Mouse (Mus musculus): ENCODE results near the gene Adipor1. TPM values are rescaled to one million over a fixed set of nuclear protein-coding genes. Genes with fewer than 3 reads are reported as not detected.

Gene Adipor1
- 113 and 114 TPM in 2 replicates for polyA plus RNA-seq (2016; fragmentation: Nextera tagmentation; extraction: Ambion mirVana)

DNA sequence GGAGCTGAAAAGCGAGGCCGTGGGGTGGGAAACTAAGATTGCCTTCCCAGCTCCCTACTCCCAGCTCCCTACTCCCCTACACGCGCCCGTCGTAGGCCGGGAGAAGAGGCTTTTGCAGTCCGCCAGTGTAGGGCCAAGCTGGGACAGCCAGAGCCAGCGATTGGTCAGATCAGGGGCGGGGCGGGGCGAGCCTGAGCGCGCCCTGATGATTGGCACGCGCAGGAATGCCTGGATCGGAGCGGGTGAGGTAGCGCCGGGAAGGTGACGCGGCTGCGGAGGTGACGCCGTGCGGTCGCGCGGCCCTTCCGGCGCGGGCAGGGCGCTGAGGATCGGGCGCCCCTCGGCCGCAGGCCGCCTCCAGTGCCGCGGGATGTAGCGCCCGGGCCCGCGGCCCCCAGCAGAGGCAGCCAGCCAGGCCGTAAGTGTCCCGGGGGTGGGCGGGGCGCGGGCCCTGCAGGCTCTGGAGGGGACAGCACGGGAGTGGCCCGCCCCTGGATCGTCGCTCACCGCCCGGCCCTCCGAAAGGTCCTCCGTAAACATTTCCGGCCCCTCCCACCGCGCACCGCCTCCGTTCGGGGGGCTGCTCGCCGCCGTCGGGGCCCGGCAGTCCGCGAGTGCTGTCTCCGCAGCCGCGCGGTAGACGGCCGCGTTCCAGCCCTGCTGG is at the start of gene Adipor1:
Gene Adipor1, plus strand, starts transcription at position 211 of the 664 bp plus-strand sequence.
- peaks cover 52% of the 10 kb centered on the region for H3K4me1 ChIP-seq
- ATAC-seq = peak; percentile 98
- peak within 1 kb of the TSS; percentile 74 for H3K4me2 ChIP-seq
- under 1% methylated on average over 51 of the region's 77 CpGs for whole genome bisulfite sequencing (ENCODE audit: insufficient replicate concordance)
- H3K4me3 ChIP-seq = peak within 1 kb of the TSS; percentile 93
- peak within 1 kb of the TSS; percentile 97 for H3K27ac ChIP-seq
- peaks cover 27% of the 10 kb centered on the region for H3K36me3 ChIP-seq
- H3K9ac ChIP-seq = peak within 1 kb of the TSS; percentile 94
- no peaks in the 10 kb centered on the region for H3K9me3 ChIP-seq (replicated peaks)
- H3K27me3 ChIP-seq (replicated peaks) = no peaks in the 10 kb centered on the region

DNA sequence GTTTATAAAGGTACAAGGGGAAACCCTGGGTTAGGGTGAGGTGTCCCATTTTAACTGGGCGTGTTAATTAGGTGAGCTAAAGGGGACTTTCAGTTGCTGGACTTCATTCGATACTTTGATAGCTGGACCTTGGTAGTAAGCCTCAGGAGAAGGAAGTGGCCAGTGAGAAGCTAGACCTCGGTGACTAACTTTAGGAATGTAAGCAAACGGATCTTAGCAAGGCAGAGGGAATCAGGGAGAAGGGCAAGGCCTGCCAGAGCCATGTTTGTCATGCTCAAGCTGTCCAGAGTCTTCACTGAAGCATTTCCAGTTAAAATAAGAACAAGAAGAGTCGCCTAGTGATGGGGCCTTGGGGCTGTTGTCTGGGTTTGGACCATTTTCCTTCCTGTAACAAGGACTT is 49.7 kb upstream of the Adipor1 start:
- peaks cover 11% of the 10 kb centered on the region for H3K4me1 ChIP-seq
- no peak overlapping the region for H3K4me3 ChIP-seq
- H3K27me3 ChIP-seq (replicated peaks) = no peaks in the 10 kb centered on the region
- no peak overlapping the region for H3K9ac ChIP-seq
- peaks cover 8% of the 10 kb centered on the region for H3K9me3 ChIP-seq (replicated peaks)
- no peak overlapping the region for H3K27ac ChIP-seq
- WGBS (ENCODE audit: insufficient replicate concordance) = 55% methylated on average over 5 of the region's 5 CpGs
- no peak overlapping the region for H3K4me2 ChIP-seq
- no peak for ATAC-seq
- peaks cover 2% of the 10 kb centered on the region for H3K36me3 ChIP-seq

DNA sequence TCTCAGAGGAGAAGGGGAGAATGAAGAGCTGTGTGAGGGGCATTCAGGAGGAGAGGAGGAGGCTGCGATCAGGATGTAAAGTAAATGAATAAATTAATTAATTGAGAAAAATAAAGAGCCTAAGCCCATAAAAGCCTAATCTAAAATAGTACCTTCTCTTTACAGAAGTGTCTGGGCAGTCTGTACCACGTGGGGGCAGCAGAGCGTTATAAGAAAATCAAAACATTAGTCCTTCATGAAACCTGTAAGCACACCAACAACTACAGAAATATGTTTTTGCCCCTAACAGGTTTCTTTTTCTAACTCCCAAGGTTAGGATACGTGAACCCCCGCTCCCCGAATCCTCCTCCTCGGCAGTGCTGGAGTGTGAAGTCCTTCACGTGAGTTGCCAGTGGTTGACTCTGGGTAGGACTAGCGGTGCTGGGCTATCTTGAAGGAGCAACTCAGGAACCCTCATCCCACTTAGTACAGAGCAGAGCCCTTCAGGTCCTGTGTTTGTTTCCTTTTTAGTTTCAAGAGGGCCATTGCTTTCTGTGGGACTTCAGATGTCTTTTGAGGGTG is 46.3 kb upstream of the Adipor1 start:
- no peak for ATAC-seq
- no peak overlapping the region for H3K9ac ChIP-seq
- peaks cover 8% of the 10 kb centered on the region for H3K9me3 ChIP-seq (replicated peaks)
- no peaks in the 10 kb centered on the region for H3K27me3 ChIP-seq (replicated peaks)
- H3K36me3 ChIP-seq = no peaks in the 10 kb centered on the region
- no peak overlapping the region for H3K4me3 ChIP-seq
- WGBS (ENCODE audit: insufficient replicate concordance) = 41% methylated on average over 9 of the region's 9 CpGs
- H3K4me1 ChIP-seq = no peaks in the 10 kb centered on the region
- no peak overlapping the region for H3K4me2 ChIP-seq
- H3K27ac ChIP-seq = no peak overlapping the region

DNA sequence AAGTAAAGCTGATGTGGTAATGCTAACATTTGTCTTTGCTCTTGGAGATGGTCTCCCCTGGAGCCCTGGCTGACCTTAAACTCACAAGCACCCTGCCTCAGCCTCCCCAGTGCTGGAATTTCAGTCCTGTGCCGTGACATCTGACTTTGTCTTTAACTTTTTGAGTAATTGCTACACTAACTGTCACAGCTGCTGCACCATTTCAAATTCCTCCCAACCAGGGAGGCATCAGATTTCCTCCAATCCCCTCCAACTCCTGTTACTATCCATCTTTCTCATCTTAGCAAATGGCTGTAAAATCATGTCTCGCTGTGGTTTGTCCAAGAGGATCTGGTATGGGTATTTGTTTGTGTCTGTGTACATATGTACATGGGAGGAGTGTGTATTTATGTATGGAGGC is 41.1 kb upstream of the Adipor1 start:
- ATAC-seq = no peak
- Histone ChIP-seq H3K4me3 (no peak overlapping the region), H3K4me2 (no peak overlapping the region), H3K27me3 (replicated peaks) (0 out of 2 replicates have a peak, but pooled peaks cover 3% of the 10 kb centered on the region), H3K36me3 (no peaks in the 10 kb centered on the region), H3K4me1 (no peaks in the 10 kb centered on the region), H3K9me3 (replicated peaks) (peaks cover 8% of the 10 kb centered on the region), H3K9ac (no peak overlapping the region), H3K27ac (no peak overlapping the region)
- WGBS (ENCODE audit: insufficient replicate concordance) = 53% methylated on average over 2 of the region's 2 CpGs

DNA sequence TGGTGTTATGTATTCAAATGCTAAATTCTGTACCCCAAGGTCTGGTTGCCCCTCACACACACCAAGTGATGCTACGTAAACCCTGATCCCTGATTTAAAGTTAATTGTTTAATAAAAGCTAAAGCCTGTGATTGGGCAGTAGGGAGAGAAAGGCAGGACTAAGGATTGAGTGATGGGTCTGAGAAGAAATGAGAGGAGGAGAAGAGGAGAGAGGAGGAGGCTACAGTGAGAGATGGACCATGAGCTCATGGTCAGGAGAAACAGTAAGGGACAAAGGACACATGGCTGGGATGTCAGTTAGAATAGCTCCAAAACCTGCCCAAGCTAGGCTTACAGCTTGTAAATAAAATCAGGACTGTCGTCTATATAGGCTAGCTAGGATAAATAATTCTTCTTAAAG is 34.1 kb upstream of the Adipor1 start:
- Histone ChIP-seq H3K36me3 (no peaks in the 10 kb centered on the region), H3K4me1 (no peaks in the 10 kb centered on the region), H3K27me3 (replicated peaks) (peaks cover 8% of the 10 kb centered on the region; the same call in 1 of the 2 replicates), H3K9ac (no peak overlapping the region), H3K27ac (no peak overlapping the region), H3K9me3 (replicated peaks) (0 out of 2 replicates have a peak, but pooled peaks cover 4% of the 10 kb centered on the region), H3K4me2 (no peak overlapping the region), H3K4me3 (no peak overlapping the region)
- ATAC-seq = no peak
- 61% methylated on average over 2 of the region's 2 CpGs for whole genome bisulfite sequencing (ENCODE audit: insufficient replicate concordance)

DNA sequence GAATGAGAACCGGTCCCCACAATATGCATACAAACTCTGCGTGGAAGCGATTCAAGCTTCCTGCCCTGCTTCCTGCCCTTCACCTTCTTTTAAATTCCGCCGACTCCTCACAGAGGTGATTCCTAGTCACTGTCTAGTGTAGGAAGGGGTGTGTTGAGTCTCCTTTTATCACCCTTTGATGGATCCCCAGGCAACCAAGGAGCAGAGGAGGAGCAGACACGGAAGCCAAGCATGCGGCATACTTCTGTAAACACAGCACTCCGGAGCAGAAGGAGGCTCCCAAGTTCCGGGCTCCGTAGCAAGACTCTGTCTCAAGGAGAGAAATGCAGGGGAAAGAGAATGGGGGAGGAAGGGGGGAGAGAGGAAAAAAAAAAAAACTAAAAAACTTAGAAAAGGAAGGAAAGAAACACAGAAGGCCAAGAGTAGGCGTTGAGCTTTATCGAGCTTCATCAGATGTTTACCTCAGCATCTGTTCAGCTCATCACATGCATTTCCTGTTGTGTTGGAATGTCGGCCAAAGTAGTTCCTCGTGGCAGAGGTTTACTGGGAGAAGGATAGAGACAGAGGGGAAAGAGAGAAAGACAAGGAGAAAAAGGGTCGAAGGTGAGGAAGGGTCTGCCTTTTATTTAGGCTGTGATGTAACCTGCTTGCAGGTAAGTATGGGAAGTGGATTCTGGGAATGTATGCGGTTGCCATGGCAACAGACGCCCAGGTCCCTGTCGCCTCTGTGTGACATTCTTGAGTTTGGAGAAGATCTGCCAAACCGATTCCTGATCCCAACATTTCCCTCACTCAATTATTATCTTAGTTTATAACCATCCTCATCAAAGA is 33.2 kb upstream of the Adipor1 start:
- Histone ChIP-seq H3K4me1 (no peaks in the 10 kb centered on the region), H3K4me3 (peak overlapping the region; percentile 9; the same call in 1 of the 2 replicates), H3K27ac (no peak overlapping the region), H3K27me3 (replicated peaks) (peaks cover 8% of the 10 kb centered on the region; the same call in 1 of the 2 replicates), H3K9me3 (replicated peaks) (0 out of 2 replicates have a peak, but pooled peaks cover 4% of the 10 kb centered on the region), H3K4me2 (peak overlapping the region; percentile 59), H3K9ac (peak overlapping the region; percentile 20; the same call in 1 of the 2 replicates), H3K36me3 (no peaks in the 10 kb centered on the region)
- WGBS (ENCODE audit: insufficient replicate concordance) = 6% methylated on average over 19 of the region's 19 CpGs
- no peak for ATAC-seq

DNA sequence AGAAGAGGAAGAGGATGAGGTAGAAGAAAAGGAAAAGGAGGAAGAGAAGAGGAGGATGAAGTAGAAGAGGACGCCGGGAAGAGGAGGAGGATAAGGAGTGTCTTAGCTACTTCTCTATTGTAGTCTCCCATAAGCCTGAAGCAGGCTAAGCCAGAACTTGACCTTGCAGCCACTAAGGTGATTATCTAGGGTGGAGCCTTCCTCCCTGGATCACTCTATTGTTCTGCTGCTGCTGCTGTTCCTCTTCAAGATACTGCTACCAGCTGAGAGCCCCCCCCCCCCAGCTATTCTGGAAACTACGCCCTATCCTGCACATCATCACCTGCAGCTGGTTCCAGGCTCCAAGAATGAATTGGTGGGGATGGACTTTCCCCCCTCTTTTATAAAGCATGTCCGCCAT is 30.6 kb upstream of the Adipor1 start:
- 65% methylated on average over 4 of the region's 4 CpGs for WGBS (ENCODE audit: insufficient replicate concordance)
- Histone ChIP-seq H3K36me3 (no peaks in the 10 kb centered on the region), H3K9ac (no peak overlapping the region), H3K4me3 (no peak overlapping the region), H3K27me3 (replicated peaks) (peaks cover 20% of the 10 kb centered on the region), H3K27ac (no peak overlapping the region), H3K9me3 (replicated peaks) (0 out of 2 replicates have a peak, but pooled peaks cover 4% of the 10 kb centered on the region), H3K4me1 (no peaks in the 10 kb centered on the region), H3K4me2 (no peak overlapping the region)
- ATAC-seq = no peak

DNA sequence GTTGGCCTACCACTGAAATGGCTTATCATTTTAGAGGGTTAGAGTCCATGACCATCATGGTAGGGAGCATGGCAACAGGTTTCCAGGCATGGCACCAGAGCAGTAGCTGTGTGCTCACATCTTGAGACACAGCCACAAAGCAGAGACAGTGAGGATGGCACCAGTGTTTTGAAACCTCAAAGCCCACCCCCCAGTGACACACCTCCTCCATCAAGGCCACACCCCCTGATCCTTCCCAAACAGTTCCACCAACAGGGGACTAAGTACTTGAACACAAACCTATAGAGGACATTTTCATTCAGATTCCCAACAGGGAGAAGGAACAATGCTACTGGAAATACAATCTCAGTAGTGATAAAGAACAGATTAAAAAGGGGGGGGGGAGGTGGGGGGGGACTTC is 30.0 kb upstream of the Adipor1 start:
- Histone ChIP-seq H3K27ac (no peak overlapping the region), H3K4me2 (no peak overlapping the region), H3K4me1 (no peaks in the 10 kb centered on the region), H3K9ac (no peak overlapping the region), H3K36me3 (no peaks in the 10 kb centered on the region), H3K9me3 (replicated peaks) (0 out of 2 replicates have a peak, but pooled peaks cover 4% of the 10 kb centered on the region), H3K27me3 (replicated peaks) (peaks cover 25% of the 10 kb centered on the region), H3K4me3 (no peak overlapping the region)
- no peak for ATAC-seq

DNA sequence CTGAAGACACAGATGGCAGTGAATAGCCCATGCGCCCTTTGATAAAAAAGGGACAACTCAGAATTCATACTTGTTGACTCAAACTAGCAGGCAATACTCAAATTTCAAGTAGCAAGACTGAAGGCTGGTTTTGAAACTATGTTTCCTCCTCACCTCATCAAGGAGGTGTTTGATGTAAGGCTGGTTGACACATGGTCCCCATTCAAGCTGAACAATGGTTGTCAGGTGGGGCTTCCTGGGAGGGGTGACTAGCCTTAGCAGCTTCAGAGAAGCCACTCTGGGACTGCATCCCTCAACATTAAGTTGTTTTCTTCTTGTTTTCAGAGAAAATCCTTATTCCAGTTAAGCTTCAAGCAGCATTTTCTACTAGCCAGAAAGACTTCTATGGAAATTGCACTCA is 29.5 kb upstream of the Adipor1 start, which contains the start of gene 4933406M09Rik:
Gene 4933406M09Rik, plus strand, starts transcription at position 275 of the 400 bp plus-strand sequence.
- no peak within 1 kb of the TSS for H3K27ac ChIP-seq
- H3K4me3 ChIP-seq = no peak within 1 kb of the TSS
- H3K36me3 ChIP-seq = no peaks in the 10 kb centered on the region
- H3K4me1 ChIP-seq = no peaks in the 10 kb centered on the region
- H3K4me2 ChIP-seq = no peak within 1 kb of the TSS
- H3K9ac ChIP-seq = no peak within 1 kb of the TSS
- H3K27me3 ChIP-seq (replicated peaks) = peaks cover 25% of the 10 kb centered on the region
- 72% methylated on average over 1 of the region's 1 CpGs for WGBS (ENCODE audit: insufficient replicate concordance)
- ATAC-seq = no peak
- H3K9me3 ChIP-seq (replicated peaks) = 0 out of 2 replicates have a peak, but pooled peaks cover 4% of the 10 kb centered on the region

DNA sequence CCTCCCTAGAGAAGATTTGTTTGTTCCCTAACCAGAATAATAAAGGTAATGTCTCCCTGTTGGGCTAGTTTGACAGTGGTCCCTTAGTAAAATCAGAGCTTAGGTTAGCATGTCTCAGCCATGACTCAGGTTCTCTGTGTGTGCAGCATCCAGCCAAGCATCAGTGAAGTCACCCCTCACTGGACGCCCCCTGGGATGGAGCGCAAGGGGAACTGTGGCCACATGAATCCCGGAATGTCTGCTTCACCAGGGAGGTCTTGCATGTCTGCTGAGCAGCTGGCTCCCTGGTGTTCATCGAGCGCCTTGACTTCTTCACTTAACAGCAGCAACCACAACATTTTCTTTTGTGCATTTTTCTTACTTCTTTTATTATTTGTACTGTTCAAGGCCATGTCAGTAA is 21.4 kb upstream of the Adipor1 start:
- no peaks in the 10 kb centered on the region for H3K4me1 ChIP-seq
- no peak overlapping the region for H3K9ac ChIP-seq
- no peak overlapping the region for H3K4me2 ChIP-seq
- WGBS (ENCODE audit: insufficient replicate concordance) = 58% methylated on average over 5 of the region's 5 CpGs
- no peak overlapping the region for H3K4me3 ChIP-seq
- peaks cover 10% of the 10 kb centered on the region; the same call in 1 of the 2 replicates for H3K27me3 ChIP-seq (replicated peaks)
- no peak for ATAC-seq
- H3K27ac ChIP-seq = no peak overlapping the region
- no peaks in the 10 kb centered on the region for H3K36me3 ChIP-seq
- H3K9me3 ChIP-seq (replicated peaks) = no peaks in the 10 kb centered on the region

DNA sequence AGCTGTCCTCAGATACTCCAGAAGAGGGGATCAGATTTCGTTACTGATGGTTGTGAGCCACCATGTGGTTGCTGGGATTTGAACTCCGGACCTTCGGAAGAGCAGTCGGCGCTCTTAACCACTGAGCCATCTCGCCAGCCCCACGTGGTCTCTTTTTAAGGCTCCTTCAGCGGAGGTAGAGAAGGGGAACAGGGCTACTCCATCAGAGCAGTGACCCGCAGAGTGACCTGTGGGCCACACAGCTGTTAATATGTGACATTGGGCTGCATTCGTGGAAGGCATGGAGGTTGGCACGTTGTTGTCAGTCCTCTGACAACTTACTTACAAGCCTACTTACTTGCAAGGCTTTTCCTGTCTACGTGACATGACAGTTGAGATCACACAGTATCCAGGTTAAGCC is 17.0 kb upstream of the Adipor1 start:
- H3K9me3 ChIP-seq (replicated peaks) = peaks cover 6% of the 10 kb centered on the region; the same call in 1 of the 2 replicates
- no peak overlapping the region for H3K4me2 ChIP-seq
- no peaks in the 10 kb centered on the region; the same call in 1 of the 2 replicates for H3K27me3 ChIP-seq (replicated peaks)
- no peak for ATAC-seq
- no peak overlapping the region for H3K9ac ChIP-seq
- no peak overlapping the region for H3K27ac ChIP-seq
- H3K4me3 ChIP-seq = no peak overlapping the region
- no peaks in the 10 kb centered on the region for H3K4me1 ChIP-seq
- WGBS (ENCODE audit: insufficient replicate concordance) = 83% methylated on average over 12 of the region's 12 CpGs
- H3K36me3 ChIP-seq = no peaks in the 10 kb centered on the region

DNA sequence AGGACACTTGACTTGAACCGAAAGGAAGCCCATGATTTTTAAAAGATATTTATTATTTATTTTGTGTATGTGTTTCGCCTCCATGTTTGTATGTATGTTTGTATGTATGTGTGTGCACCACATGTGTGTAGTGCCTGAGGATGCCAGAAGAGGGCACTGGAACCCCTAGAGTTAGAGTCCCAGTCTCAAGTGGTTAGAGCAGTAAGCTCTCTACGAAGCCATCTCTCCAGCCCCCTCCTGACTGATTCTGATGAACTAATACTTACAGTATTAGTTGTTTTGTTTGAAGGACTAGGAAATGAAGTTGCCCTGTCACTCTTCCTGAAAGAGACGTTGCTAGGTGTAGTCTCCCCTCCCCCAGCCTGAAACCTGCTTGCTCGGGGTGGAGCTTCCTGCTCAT is 15.4 kb upstream of the Adipor1 start:
- Histone ChIP-seq H3K4me2 (no peak overlapping the region), H3K9ac (no peak overlapping the region), H3K9me3 (replicated peaks) (peaks cover 6% of the 10 kb centered on the region; the same call in 1 of the 2 replicates), H3K36me3 (no peaks in the 10 kb centered on the region), H3K27me3 (replicated peaks) (no peaks in the 10 kb centered on the region; the same call in 1 of the 2 replicates), H3K4me1 (no peaks in the 10 kb centered on the region), H3K4me3 (no peak overlapping the region), H3K27ac (no peak overlapping the region)
- ATAC-seq = peak; percentile 46; the same call in 1 of the 2 replicates
- WGBS (ENCODE audit: insufficient replicate concordance) = 69% methylated on average over 5 of the region's 5 CpGs

Measured in liver, embryonic 12.5 days (tissue).